Mouse (Mus musculus): Measurements from ENCODE around the gene Lrrc18. TPM values are rescaled to one million over a fixed set of nuclear protein-coding genes. Genes with fewer than 3 reads are reported as not detected.
A peak's percentile ranks its signal among the peaks of the same experiment; 100 is the strongest.

Lrrc18 gene
- polyA plus RNA-seq, 1 experiment from 2014 or later: 0.25 TPM

GRCm38 (mm10) chr14:33007638-33008037, 16.5 kb downstream of the Lrrc18 start:
- Histone ChIP-seq H3K4me3 (ENCODE audit: low read depth, low read length) (no peak overlapping the region), H3K27ac (ENCODE audit: low read depth) (no peak overlapping the region), H3K27me3 (ENCODE audit: insufficient read depth, low read length) (no peaks in the 10 kb centered on the region), H3K4me1 (ENCODE audit: insufficient read depth) (no peaks in the 10 kb centered on the region), H3K9ac (no peak overlapping the region), H3K9me3 (ENCODE audit: low read depth, low read length) (no peaks in the 10 kb centered on the region), H3K4me2 (no peak overlapping the region), H3K36me3 (ENCODE audit: insufficient read depth) (no peaks in the 10 kb centered on the region)
- 39% methylated on average over 1 of the region's 1 CpGs for WGBS
- DNase-seq: peak; percentile 20
- no peak for TF ChIP-seq CTCF (IDR thresholded peaks at IDR 0.05; ENCODE audit: low read depth)
- ATAC-seq (ENCODE audit: insufficient read depth): peak; percentile 44; the same call in 1 of the 2 replicates

GRCm38 (mm10) chr14:33019050-33019449, 27.9 kb downstream of the Lrrc18 start:
- H3K4me1 ChIP-seq (ENCODE audit: insufficient read depth): no peaks in the 10 kb centered on the region
- DNase-seq (no peak), ATAC-seq (ENCODE audit: insufficient read depth) (no peak)
- no peak overlapping the region for H3K4me2 ChIP-seq
- no peaks in the 10 kb centered on the region for H3K36me3 ChIP-seq (ENCODE audit: insufficient read depth)
- WGBS: 87% methylated on average over 3 of the region's 3 CpGs
- H3K4me3 ChIP-seq (ENCODE audit: low read depth, low read length): no peak overlapping the region
- TF ChIP-seq CTCF (IDR thresholded peaks at IDR 0.05; ENCODE audit: low read depth): no peak
- no peaks in the 10 kb centered on the region for H3K27me3 ChIP-seq (ENCODE audit: insufficient read depth, low read length)
- no peak overlapping the region for H3K27ac ChIP-seq (ENCODE audit: low read depth)
- H3K9ac ChIP-seq: no peak overlapping the region
- H3K9me3 ChIP-seq (ENCODE audit: low read depth, low read length): no peaks in the 10 kb centered on the region

GRCm38 (mm10) chr14:33019606-33020005, 28.4 kb downstream of the Lrrc18 start:
- H3K36me3 ChIP-seq (ENCODE audit: insufficient read depth): no peaks in the 10 kb centered on the region
- H3K27ac ChIP-seq (ENCODE audit: low read depth): no peak overlapping the region
- ATAC-seq (ENCODE audit: insufficient read depth) (no peak), DNase-seq (no peak)
- no peak overlapping the region for H3K9ac ChIP-seq
- H3K4me3 ChIP-seq (ENCODE audit: low read depth, low read length): no peak overlapping the region
- H3K9me3 ChIP-seq (ENCODE audit: low read depth, low read length): no peaks in the 10 kb centered on the region
- H3K4me2 ChIP-seq: no peak overlapping the region
- WGBS: 62% methylated on average over 5 of the region's 5 CpGs
- no peak for TF ChIP-seq CTCF (IDR thresholded peaks at IDR 0.05; ENCODE audit: low read depth)
- no peaks in the 10 kb centered on the region for H3K4me1 ChIP-seq (ENCODE audit: insufficient read depth)
- no peaks in the 10 kb centered on the region for H3K27me3 ChIP-seq (ENCODE audit: insufficient read depth, low read length)

- Histone ChIP-seq H3K4me1 (ENCODE audit: insufficient read depth) (no peaks in the 10 kb centered on the region), H3K27me3 (ENCODE audit: insufficient read depth, low read length) (no peaks in the 10 kb centered on the region), H3K4me3 (ENCODE audit: low read depth, low read length) (no peak overlapping the region), H3K9me3 (ENCODE audit: low read depth, low read length) (no peaks in the 10 kb centered on the region), H3K36me3 (ENCODE audit: insufficient read depth) (no peaks in the 10 kb centered on the region), H3K4me2 (no peak overlapping the region), H3K9ac (no peak overlapping the region), H3K27ac (ENCODE audit: low read depth) (no peak overlapping the region)
- ATAC-seq (ENCODE audit: insufficient read depth) (no peak), DNase-seq (no peak)
- 79% methylated on average over 3 of the region's 3 CpGs for WGBS
- no peak for TF ChIP-seq CTCF (IDR thresholded peaks at IDR 0.05; ENCODE audit: low read depth)
Measured at GRCm38 (mm10) chr14:33030849-33031248, 39.7 kb downstream of the Lrrc18 start.

- no peaks in the 10 kb centered on the region for H3K27me3 ChIP-seq (ENCODE audit: insufficient read depth, low read length)
- H3K9me3 ChIP-seq (ENCODE audit: low read depth, low read length): no peaks in the 10 kb centered on the region
- WGBS: 39% methylated on average over 6 of the region's 6 CpGs
- H3K27ac ChIP-seq (ENCODE audit: low read depth): no peak overlapping the region
- no peak for ATAC-seq (ENCODE audit: insufficient read depth)
- no peak overlapping the region for H3K9ac ChIP-seq
- H3K4me1 ChIP-seq (ENCODE audit: insufficient read depth): no peaks in the 10 kb centered on the region
- peak; percentile 77 for TF ChIP-seq CTCF (IDR thresholded peaks at IDR 0.05; ENCODE audit: low read depth)
- no peak overlapping the region for H3K4me3 ChIP-seq (ENCODE audit: low read depth, low read length)
- H3K4me2 ChIP-seq: no peak overlapping the region
- no peaks in the 10 kb centered on the region for H3K36me3 ChIP-seq (ENCODE audit: insufficient read depth)
- DNase-seq: peak; percentile 71
Measured at GRCm38 (mm10) chr14:33033424-33033823, 42.2 kb downstream of the Lrrc18 start.

DNA sequence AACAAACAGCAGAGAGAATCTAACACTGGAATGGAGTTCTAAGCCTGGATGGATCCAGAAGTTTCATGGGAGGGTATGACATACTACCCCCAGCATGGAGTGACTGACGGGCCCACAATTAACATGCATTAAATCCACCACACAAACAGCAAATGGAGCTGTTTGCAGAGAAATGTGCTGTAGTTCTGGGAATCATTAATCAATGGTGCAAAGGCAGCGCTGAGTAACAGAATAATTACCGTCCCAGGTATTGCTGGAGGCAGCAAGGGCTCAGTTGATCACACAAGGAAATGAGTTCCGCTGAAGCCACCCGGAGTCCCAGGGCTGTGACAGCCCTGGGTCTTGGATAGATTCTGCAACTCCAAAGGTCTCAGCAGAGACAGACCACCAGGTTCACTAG, 44.2 kb downstream of the Lrrc18 start:
- Histone ChIP-seq H3K9ac (no peak overlapping the region), H3K4me2 (no peak overlapping the region), H3K27ac (ENCODE audit: low read depth) (no peak overlapping the region), H3K4me1 (ENCODE audit: insufficient read depth) (no peaks in the 10 kb centered on the region), H3K27me3 (ENCODE audit: insufficient read depth, low read length) (no peaks in the 10 kb centered on the region), H3K4me3 (ENCODE audit: low read depth, low read length) (no peak overlapping the region), H3K9me3 (ENCODE audit: low read depth, low read length) (no peaks in the 10 kb centered on the region), H3K36me3 (ENCODE audit: insufficient read depth) (no peaks in the 10 kb centered on the region)
- no peak for TF ChIP-seq CTCF (IDR thresholded peaks at IDR 0.05; ENCODE audit: low read depth)
- DNase-seq (no peak), ATAC-seq (ENCODE audit: insufficient read depth) (no peak)
- 73% methylated on average over 5 of the region's 5 CpGs for WGBS

- no peak overlapping the region for H3K27ac ChIP-seq (ENCODE audit: low read depth)
- DNase-seq (peak; percentile 47), ATAC-seq (ENCODE audit: insufficient read depth) (no peak)
- no peaks in the 10 kb centered on the region for H3K9me3 ChIP-seq (ENCODE audit: low read depth, low read length)
- H3K4me2 ChIP-seq: no peak overlapping the region
- H3K36me3 ChIP-seq (ENCODE audit: insufficient read depth): no peaks in the 10 kb centered on the region
- peak; percentile 45 for TF ChIP-seq CTCF (IDR thresholded peaks at IDR 0.05; ENCODE audit: low read depth)
- H3K4me1 ChIP-seq (ENCODE audit: insufficient read depth): no peaks in the 10 kb centered on the region
- 36% methylated on average over 3 of the region's 3 CpGs for WGBS
- H3K9ac ChIP-seq: no peak overlapping the region
- no peaks in the 10 kb centered on the region for H3K27me3 ChIP-seq (ENCODE audit: insufficient read depth, low read length)
- H3K4me3 ChIP-seq (ENCODE audit: low read depth, low read length): no peak overlapping the region
Measured at GRCm38 (mm10) chr14:33036811-33037210, 45.6 kb downstream of the Lrrc18 start.

DNA sequence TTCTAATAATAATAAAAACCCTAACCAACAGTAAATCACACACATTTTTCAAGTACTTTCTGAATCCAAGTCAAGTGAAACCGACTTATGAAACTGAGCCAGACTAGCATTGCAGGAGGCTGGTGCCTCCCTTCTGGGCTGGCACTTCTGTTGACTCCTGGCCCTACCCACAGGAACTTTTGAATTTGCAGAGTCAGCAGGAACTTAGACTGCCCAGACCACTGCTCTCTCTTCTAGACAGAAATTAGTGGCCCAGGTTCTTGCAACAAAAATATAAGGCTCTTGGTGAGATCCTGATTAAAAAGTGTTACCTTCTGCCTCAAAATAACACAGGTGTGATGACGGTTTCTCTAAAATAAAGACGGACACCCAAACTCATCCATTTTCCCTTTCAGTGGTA, 54.0 kb downstream of the Lrrc18 start:
- Histone ChIP-seq H3K9me3 (ENCODE audit: low read depth, low read length) (no peaks in the 10 kb centered on the region), H3K4me1 (ENCODE audit: insufficient read depth) (no peaks in the 10 kb centered on the region), H3K27ac (ENCODE audit: low read depth) (no peak overlapping the region), H3K27me3 (ENCODE audit: insufficient read depth, low read length) (no peaks in the 10 kb centered on the region), H3K9ac (no peak overlapping the region), H3K4me2 (no peak overlapping the region), H3K36me3 (ENCODE audit: insufficient read depth) (no peaks in the 10 kb centered on the region), H3K4me3 (ENCODE audit: low read depth, low read length) (no peak overlapping the region)
- ATAC-seq (ENCODE audit: insufficient read depth): no peak
- TF ChIP-seq CTCF (IDR thresholded peaks at IDR 0.05; ENCODE audit: low read depth): no peak
- WGBS: 79% methylated on average over 3 of the region's 3 CpGs
- DNase-seq: no peak

All from lung, embryonic 14.5 days (tissue).